In genomic region chr12:100422286-100422820, GRCm38 (mm10) we compare ENCODE assay signal across 10 mouse cellular contexts.
DNase-seq lines count a peak whose midpoint lies in the region; ATAC-seq lines count a peak whose summit lies in the region.
"Had no signal": no experiment of that assay in that cellular context is flagged by ENCODE, and none has a peak within 500 bp of the region (broad histone marks: within the 10 kb centered on the region; RNA-seq: fewer than 3 reads in every experiment).

No protein-coding gene starts in this region.

- 54% methylated on average over 6 of the region's 6 CpGs for WGBS in heart, embryonic 13.5 days
- 56% methylated on average over 6 of the region's 6 CpGs for WGBS in kidney, embryonic 14.5 days
- WGBS in embryonic facial prominence, embryonic 10.5 days: 87% methylated on average over 6 of the region's 6 CpGs

- no peak for ATAC-seq in heart, embryonic 13.5 days (ENCODE audit: extremely low read depth, insufficient number of reproducible peaks, low FRiP score, low TSS enrichment)
- peak; percentile 37; the same call in 1 of the 2 replicates for ATAC-seq in kidney, embryonic 14.5 days (ENCODE audit: low FRiP score, low TSS enrichment)

- no peak overlapping the region for H3K4me2 ChIP-seq in heart, embryonic 13.5 days
- no peak overlapping the region for H3K4me2 ChIP-seq in kidney, embryonic 14.5 days (replicated peaks; ENCODE audit: low read depth, low read length)
- H3K4me2 ChIP-seq: midbrain, embryonic 11.5 days had no signal

- H3K36me3 ChIP-seq in heart, embryonic 13.5 days: no peaks in the 10 kb centered on the region
- H3K36me3 ChIP-seq in kidney, embryonic 14.5 days (ENCODE audit: control insufficient read depth, insufficient read depth, low read length): no peaks in the 10 kb centered on the region
- no peaks in the 10 kb centered on the region for H3K36me3 ChIP-seq in embryonic facial prominence, embryonic 10.5 days (replicated peaks)

- H3K4me1 ChIP-seq in heart, embryonic 13.5 days: peaks cover 50% of the 10 kb centered on the region
- H3K4me1 ChIP-seq in kidney, embryonic 14.5 days (ENCODE audit: control insufficient read depth, insufficient read depth, low read length): peaks cover 3% of the 10 kb centered on the region; the same call in 1 of the 2 replicates
- H3K4me1 ChIP-seq in embryonic facial prominence, embryonic 10.5 days: peaks cover 14% of the 10 kb centered on the region; the same call in 1 of the 2 replicates

- no peaks in the 10 kb centered on the region for H3K9me3 ChIP-seq in heart, embryonic 13.5 days
- H3K9me3 ChIP-seq in kidney, embryonic 14.5 days (ENCODE audit: control insufficient read depth, low read length): no peaks in the 10 kb centered on the region
- H3K9me3 ChIP-seq in embryonic facial prominence, embryonic 10.5 days: no peaks in the 10 kb centered on the region

- H3K27me3 ChIP-seq in heart, embryonic 13.5 days (replicated peaks): no peaks in the 10 kb centered on the region
- no peaks in the 10 kb centered on the region for H3K27me3 ChIP-seq in kidney, embryonic 14.5 days (ENCODE audit: control insufficient read depth, insufficient read depth, low read length)
- no peaks in the 10 kb centered on the region for H3K27me3 ChIP-seq in embryonic facial prominence, embryonic 10.5 days (replicated peaks; ENCODE audit: low read depth, poor library complexity, severe bottlenecking)

- no peak for DNase-seq in heart, adult 8-10 months (ENCODE audit: low spot score)
- peak; percentile 2 for DNase-seq in right cerebral cortex, postnatal 25 days
- no peak for DNase-seq in right cerebral cortex, postnatal 14 days
- no peak for DNase-seq in embryonic facial prominence, embryonic 10.5 days (ENCODE audit: low spot score)
- DNase-seq in neural tube, embryonic 10.5 days (ENCODE audit: extremely low spot score, low spot score): no peak
- no peak for DNase-seq in layer of hippocampus, adult 8-10 months (ENCODE audit: low spot score in 2 of 2)
- DNase-seq: gastrocnemius, postnatal 36 days had no signal

- H3K27ac ChIP-seq in heart, embryonic 13.5 days (replicated peaks): peak overlapping the region; percentile 39; the same call in 1 of the 2 replicates
- no peak overlapping the region for H3K27ac ChIP-seq in kidney, embryonic 14.5 days (ENCODE audit: low read depth, low read length)
- H3K27ac ChIP-seq in embryonic facial prominence, embryonic 10.5 days (replicated peaks): no peak overlapping the region

- H3K4me3 ChIP-seq in heart, embryonic 13.5 days: no peak overlapping the region
- H3K4me3 ChIP-seq in kidney, embryonic 14.5 days (ENCODE audit: low read length): no peak overlapping the region
- H3K4me3 ChIP-seq in embryonic facial prominence, embryonic 10.5 days: no peak overlapping the region

- no peak overlapping the region for H3K9ac ChIP-seq in heart, embryonic 13.5 days
- H3K9ac ChIP-seq in kidney, embryonic 14.5 days (ENCODE audit: low read depth, low read length): no peak overlapping the region
